Mouse (Mus musculus) forebrain, embryonic 10.5 days (tissue): Measurements from ENCODE around the gene Grhl1. TPM values are rescaled to one million over a fixed set of nuclear protein-coding genes. Genes with fewer than 3 reads are reported as not detected.
"Not testable (repeated sequence)": the region's sequence is repeated elsewhere in the genome, so short reads cannot be mapped to it uniquely, and the experiment has no call there.

Experiments used
- DNase-seq: peaks from one replicate; pipeline ENCODE4 v3.0.0-alpha.2; 2017; ENCODE audit warnings: low spot score; ENCODE audit errors: extremely low spot score
- H3K27ac ChIP-seq: fragments of 300-500 bp; sonication (generic); 2 replicates; pipeline ENCODE4 v1.5.1; 2016; ENCODE audit warnings: mild to moderate bottlenecking
- H3K27me3 ChIP-seq: fragments of 300-500 bp; sonication (generic); 2 replicates; pipeline ENCODE4 v1.6.1; 2016; ENCODE audit warnings: mild to moderate bottlenecking; ENCODE audit not compliant: poor library complexity, severe bottlenecking
- H3K36me3 ChIP-seq: fragments of 300-500 bp; sonication (generic); replicated peaks from 2 replicates; pipeline ENCODE4 v1.6.1; 2016; ENCODE audit warnings: mild to moderate bottlenecking, moderate library complexity
- H3K4me1 ChIP-seq: fragments of 300-500 bp; sonication (generic); 2 replicates; pipeline ENCODE4 v1.6.1; 2016
- H3K4me3 ChIP-seq: fragments of 300-500 bp; sonication (generic); 2 replicates; pipeline ENCODE4 v1.5.1; 2016; ENCODE audit warnings: mild to moderate bottlenecking, moderate library complexity
- H3K9me3 ChIP-seq: fragments of 300-500 bp; sonication (generic); 2 replicates; pipeline ENCODE4 v1.6.1; 2016; ENCODE audit warnings: mild to moderate bottlenecking, moderate library complexity
- WGBS: fragments of 180-500 bp; shearing (Covaris S2); methylation state at CpG from one replicate; pipeline ENCODE4 v1.1.7; 2016; 5-methylcytosine and 5-hydroxymethylcytosine counted together
- polyA plus RNA-seq: library from polyadenylated mRNA; unstranded; fragments of >200 nt; fragmentation: Nextera tagmentation; extraction: Ambion mirVana; gene quantifications from 2 replicates; pipeline ENCODE4 v1.2.1, GENCODE M21; 2016

The Grhl1 gene
- polyA plus RNA-seq, 1 experiment from 2014 or later = 0.40 TPM

- H3K9me3 ChIP-seq = no peaks in the 10 kb centered on the region
- no peak overlapping the region for H3K27ac ChIP-seq
- H3K36me3 ChIP-seq = no peaks in the 10 kb centered on the region
- no peaks in the 10 kb centered on the region for H3K4me1 ChIP-seq
- WGBS = 74% methylated on average over 4 of the region's 4 CpGs
- no peaks in the 10 kb centered on the region for H3K27me3 ChIP-seq
- no peak overlapping the region for H3K4me3 ChIP-seq
- no peak for DNase-seq
Measured at GRCm38 (mm10) chr12:24632404-24632803, 60.3 kb downstream of the Grhl1 start.

DNA sequence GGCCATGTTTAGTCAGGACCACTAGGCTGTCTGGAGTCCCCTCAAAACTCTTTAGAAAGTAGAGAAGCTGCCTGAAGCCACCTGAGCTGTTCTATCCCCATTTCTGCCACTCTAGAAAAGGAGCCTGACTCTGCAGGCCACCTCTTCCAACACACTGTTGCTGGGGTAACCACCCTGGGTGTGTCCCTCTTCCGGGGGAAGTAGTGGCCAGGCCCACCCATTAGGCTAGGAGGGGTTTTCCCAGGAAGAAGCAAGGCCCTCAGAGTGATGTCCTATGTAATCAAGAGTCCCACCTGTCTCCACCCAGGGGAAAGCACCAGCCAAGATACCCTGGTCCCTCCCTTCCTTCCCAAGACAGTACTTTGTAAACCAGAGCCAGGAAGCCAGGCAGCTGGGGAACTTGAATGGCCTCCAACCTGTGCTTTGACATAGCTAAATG is 61.7 kb downstream of the Grhl1 start:
- Histone ChIP-seq H3K36me3 (no peaks in the 10 kb centered on the region), H3K4me3 (no peak overlapping the region), H3K27me3 (no peaks in the 10 kb centered on the region), H3K4me1 (no peaks in the 10 kb centered on the region), H3K9me3 (no peaks in the 10 kb centered on the region), H3K27ac (no peak overlapping the region)
- no peak for DNase-seq
- WGBS = 87% methylated on average over 1 of the region's 1 CpGs

DNA sequence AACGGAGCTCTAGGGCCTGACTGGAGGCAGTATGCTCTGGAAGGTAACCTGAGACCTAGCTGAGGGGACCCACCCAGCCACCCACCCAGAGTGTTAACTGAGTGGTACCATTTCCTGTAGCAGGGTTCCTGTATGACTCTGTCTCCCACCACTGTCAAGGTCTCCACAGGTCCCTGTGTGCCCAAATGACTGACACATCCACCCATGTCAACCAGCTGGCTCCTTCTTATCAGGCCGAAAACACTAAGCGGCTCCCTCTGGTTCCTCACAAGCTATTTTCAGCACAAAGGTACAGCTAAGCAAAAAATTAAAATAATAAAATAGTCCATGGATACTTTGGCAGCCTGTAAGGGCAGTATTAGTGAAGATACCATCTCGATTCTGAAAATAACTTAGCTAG is 62.1 kb downstream of the Grhl1 start:
- H3K27me3 ChIP-seq = no peaks in the 10 kb centered on the region
- DNase-seq = no peak
- no peaks in the 10 kb centered on the region for H3K9me3 ChIP-seq
- no peak overlapping the region for H3K4me3 ChIP-seq
- H3K36me3 ChIP-seq = no peaks in the 10 kb centered on the region
- no peak overlapping the region for H3K27ac ChIP-seq
- no peaks in the 10 kb centered on the region for H3K4me1 ChIP-seq
- WGBS = 80% methylated on average over 4 of the region's 4 CpGs

GRCm38 (mm10) chr12:24634648-24635047 is 62.6 kb downstream of the Grhl1 start:
- no peak for DNase-seq
- 84% methylated on average over 3 of the region's 3 CpGs for WGBS

DNA sequence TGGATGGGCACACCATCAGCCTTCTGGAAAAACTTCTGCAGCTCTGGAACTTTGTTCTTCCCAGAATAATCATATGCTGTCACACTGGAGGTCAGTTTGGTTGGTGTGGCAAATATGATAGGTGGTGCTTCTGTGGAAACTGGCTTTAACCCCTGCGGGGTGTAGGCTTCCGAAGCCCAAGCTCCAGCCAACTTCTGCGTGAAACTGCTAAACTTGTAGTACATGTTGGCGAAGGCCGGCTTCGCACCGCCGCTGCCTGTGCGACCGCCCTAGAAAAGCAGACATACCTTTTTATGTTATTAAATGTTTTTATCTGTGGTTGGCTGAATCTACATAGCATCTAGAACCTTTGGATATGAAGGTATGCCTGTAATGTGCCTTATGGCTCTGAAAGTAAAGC is 66.7 kb downstream of the Grhl1 start:
- H3K36me3 ChIP-seq, H3K27me3 ChIP-seq, H3K27ac ChIP-seq, H3K4me3 ChIP-seq, H3K9me3 ChIP-seq, DNase-seq, H3K4me1 ChIP-seq: not testable (repeated sequence)
- 97% methylated on average over 10 of the region's 10 CpGs for WGBS

More at GRCm38 (mm10) chr12:24634648-24635047, 62.6 kb downstream of the Grhl1 start:
- H3K9me3 ChIP-seq = no peaks in the 10 kb centered on the region
- H3K36me3 ChIP-seq = no peaks in the 10 kb centered on the region
- no peak overlapping the region for H3K4me3 ChIP-seq
- no peaks in the 10 kb centered on the region for H3K4me1 ChIP-seq
- H3K27me3 ChIP-seq = no peaks in the 10 kb centered on the region
- no peak overlapping the region for H3K27ac ChIP-seq

GRCm38 (mm10) chr12:24642370-24642802 is 70.3 kb downstream of the Grhl1 start:
- Histone ChIP-seq H3K36me3 (no peaks in the 10 kb centered on the region), H3K4me1 (peaks cover 5% of the 10 kb centered on the region; the same call in 1 of the 2 replicates), H3K27me3 (no peaks in the 10 kb centered on the region), H3K4me3 (no peak overlapping the region), H3K27ac (no peak overlapping the region), H3K9me3 (no peaks in the 10 kb centered on the region)
- no peak for DNase-seq
- WGBS = 83% methylated on average over 4 of the region's 4 CpGs

DNA sequence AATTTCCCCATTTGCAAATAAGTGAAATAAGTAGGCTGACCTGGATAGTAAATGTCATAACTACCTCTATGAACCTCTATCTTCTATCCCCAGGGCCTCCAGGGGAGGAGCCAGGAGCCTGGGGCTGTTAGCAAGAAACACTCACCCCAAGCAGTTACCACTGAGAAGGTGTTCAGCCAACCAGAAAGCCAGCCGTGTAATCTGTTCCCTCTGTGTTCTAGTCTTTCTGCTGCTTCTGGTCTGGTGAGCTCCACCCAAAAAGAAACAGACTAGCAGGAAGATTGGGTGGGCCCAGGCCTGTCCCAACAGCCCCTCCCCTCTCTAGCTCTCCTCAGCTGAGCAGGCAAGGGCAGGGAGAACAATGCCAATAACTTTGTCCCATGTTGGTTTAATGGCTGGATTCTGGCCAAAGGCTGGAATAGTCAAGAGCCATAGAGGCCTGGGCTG is 72.1 kb downstream of the Grhl1 start:
- Histone ChIP-seq H3K4me1 (peaks cover 5% of the 10 kb centered on the region; the same call in 1 of the 2 replicates), H3K9me3 (no peaks in the 10 kb centered on the region), H3K4me3 (no peak overlapping the region), H3K27me3 (peaks cover 5% of the 10 kb centered on the region; the same call in 1 of the 2 replicates), H3K36me3 (no peaks in the 10 kb centered on the region), H3K27ac (no peak overlapping the region)
- no peak for DNase-seq
- 78% methylated on average over 1 of the region's 1 CpGs for WGBS

DNA sequence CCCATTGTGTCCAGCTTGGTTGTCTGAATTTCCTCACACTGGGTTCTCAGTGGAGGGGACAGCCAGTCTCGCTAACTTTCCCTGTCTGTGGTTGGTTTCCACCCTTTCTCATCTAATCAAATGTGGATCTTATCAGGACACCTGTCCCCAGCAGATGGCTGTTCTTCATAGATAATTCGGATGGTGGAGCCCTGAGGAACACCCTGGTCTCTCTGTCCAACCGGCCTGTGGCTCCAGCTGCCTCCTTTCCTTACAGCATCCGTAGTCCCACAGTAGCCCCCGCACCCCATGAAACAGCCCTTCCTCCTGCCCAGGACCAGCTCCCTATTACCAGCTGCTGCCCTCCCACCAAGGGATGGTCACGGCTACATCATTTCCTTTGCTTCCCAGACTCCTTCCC is 73.8 kb downstream of the Grhl1 start:
- H3K27ac ChIP-seq = no peak overlapping the region
- H3K27me3 ChIP-seq = peaks cover 19% of the 10 kb centered on the region
- 85% methylated on average over 6 of the region's 6 CpGs for WGBS
- peaks cover 16% of the 10 kb centered on the region for H3K4me1 ChIP-seq
- H3K9me3 ChIP-seq = no peaks in the 10 kb centered on the region
- no peak overlapping the region for H3K4me3 ChIP-seq
- no peaks in the 10 kb centered on the region for H3K36me3 ChIP-seq
- no peak for DNase-seq

- H3K27ac ChIP-seq = no peak overlapping the region
- WGBS = 73% methylated on average over 1 of the region's 1 CpGs
- peaks cover 19% of the 10 kb centered on the region for H3K27me3 ChIP-seq
- no peak for DNase-seq
- peaks cover 30% of the 10 kb centered on the region for H3K4me1 ChIP-seq
- no peaks in the 10 kb centered on the region for H3K9me3 ChIP-seq
- no peaks in the 10 kb centered on the region for H3K36me3 ChIP-seq
- H3K4me3 ChIP-seq = no peak overlapping the region
Measured at GRCm38 (mm10) chr12:24648094-24648493, 76.0 kb downstream of the Grhl1 start.

DNA sequence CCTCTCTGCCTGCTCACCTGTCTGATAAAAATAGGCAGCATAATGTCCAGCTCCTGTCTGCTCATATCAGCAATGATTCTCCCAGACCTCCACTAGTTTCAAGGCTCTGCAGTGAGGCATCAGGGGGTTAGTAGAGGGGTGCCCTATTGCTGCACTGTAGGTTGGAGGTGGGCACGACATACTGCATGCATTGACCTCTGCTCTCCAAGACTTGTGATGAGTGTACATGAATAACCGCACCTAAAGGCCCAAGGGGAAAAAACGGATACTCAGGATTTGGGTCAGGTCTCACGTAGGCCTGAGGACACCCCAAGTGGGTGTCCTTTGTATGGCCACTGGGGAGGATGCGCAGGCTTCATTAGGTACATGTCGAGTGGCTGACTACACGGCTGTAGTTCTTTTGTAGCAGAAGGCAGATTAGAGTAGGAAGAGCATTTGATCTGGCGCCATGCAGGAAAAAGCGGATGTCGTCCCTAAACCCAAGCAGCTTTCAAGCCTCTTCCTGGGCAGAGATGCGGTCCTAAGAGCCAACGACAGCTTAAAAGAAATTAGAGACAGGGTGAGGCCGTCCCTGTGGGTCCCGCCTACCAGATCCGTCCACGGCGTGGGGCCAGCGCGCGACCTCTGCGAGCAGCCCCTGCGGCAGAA is 78.5 kb downstream of the Grhl1 start:
- H3K36me3 ChIP-seq = peaks cover 23% of the 10 kb centered on the region
- DNase-seq = no peak
- no peaks in the 10 kb centered on the region for H3K9me3 ChIP-seq
- 3% methylated on average over 22 of the region's 22 CpGs for WGBS
- H3K4me3 ChIP-seq = peak overlapping the region; percentile 95
- H3K27ac ChIP-seq = peak overlapping the region; percentile 99
- H3K27me3 ChIP-seq = peaks cover 19% of the 10 kb centered on the region
- peaks cover 30% of the 10 kb centered on the region for H3K4me1 ChIP-seq

DNA sequence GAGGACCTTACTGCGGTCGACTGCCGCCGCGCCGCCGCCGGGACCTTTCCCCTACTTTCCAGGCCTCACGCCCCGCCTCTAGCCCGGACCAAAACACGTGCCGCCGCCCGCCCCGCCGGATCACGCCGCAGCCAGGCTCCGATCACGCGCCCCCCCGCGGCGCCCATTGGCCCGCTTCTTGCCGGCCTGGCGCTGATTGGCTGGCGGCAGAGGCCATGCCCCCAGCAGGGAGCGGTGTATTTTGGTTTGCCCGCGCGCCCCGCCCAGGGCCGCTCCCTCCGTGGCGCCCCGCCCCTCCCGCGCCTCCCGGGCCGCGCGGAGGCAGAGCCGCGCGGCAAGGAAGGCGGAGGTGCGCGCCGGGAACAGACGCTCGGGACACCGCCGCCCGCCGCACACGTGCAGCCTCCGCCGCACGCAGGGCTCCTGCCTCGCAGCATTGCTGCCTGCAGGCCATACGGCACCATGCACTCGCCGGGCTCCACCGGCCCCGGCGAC is 79.0 kb downstream of the Grhl1 start, which contains the start of gene Klf11:
Klf11 (plus strand) TSS at position 212 of the 495 bp plus-strand sequence.
- under 1% methylated on average over 68 of the region's 68 CpGs for WGBS

DNA sequence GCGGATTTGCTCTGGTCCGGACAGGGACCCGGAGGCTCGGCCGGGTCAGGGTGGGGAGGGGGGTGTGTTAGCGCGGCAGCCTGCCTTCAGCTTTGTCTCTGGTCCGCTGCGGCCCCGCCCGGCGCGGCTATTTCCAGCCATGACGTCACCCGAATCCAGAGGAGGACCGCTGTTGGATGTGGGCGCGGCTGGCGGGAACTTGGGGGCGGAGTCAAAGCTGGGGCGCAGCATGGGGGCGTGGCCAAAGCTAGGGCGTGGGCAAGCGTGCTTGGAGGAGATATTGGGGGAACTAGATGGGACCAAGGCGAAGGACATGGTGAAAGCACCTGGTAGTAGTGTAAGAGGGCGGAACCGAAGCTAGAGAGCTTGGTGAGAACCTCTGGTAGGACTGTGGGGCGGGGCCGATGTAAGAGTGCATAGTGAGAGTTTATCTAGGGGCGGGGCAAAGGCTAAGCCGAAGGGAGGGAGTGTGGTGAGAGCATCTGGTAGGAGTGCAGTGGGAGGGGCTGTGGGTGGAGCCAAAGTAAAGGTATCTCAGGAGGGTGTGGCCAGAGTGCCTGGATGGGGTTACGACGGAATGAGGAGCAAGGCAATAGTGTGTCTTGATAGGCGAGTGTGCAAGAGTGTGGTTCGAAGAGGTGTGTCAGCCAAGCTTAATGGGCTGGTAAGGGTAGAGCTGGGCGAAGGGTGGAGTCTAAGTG is 79.7 kb downstream of the Grhl1 start:
- WGBS = under 1% methylated on average over 36 of the region's 36 CpGs
- H3K4me1 ChIP-seq = peaks cover 35% of the 10 kb centered on the region

More for the DNA sequence above, 79.0 kb downstream of the Grhl1 start, which contains the start of gene Klf11:
- peak within 1 kb of the TSS; percentile 95 for H3K4me3 ChIP-seq
- peak within 1 kb of the TSS; percentile 99 for H3K27ac ChIP-seq
- H3K36me3 ChIP-seq = peaks cover 29% of the 10 kb centered on the region
- DNase-seq = peak; percentile 97
- no peaks in the 10 kb centered on the region for H3K9me3 ChIP-seq
- H3K4me1 ChIP-seq = peaks cover 30% of the 10 kb centered on the region
- peaks cover 19% of the 10 kb centered on the region for H3K27me3 ChIP-seq

More for the DNA sequence above, 79.7 kb downstream of the Grhl1 start:
- Histone ChIP-seq H3K27me3 (peaks cover 19% of the 10 kb centered on the region), H3K4me3 (peak overlapping the region; percentile 95), H3K9me3 (no peaks in the 10 kb centered on the region), H3K36me3 (peaks cover 36% of the 10 kb centered on the region), H3K27ac (peak overlapping the region; percentile 99)
- peak; percentile 97 for DNase-seq
